Mouse (Mus musculus) G1E (cell line): ENCODE measurements around the gene Fig4.

Source experiments
- CTCF ChIP-seq: IDR thresholded peaks from 2 replicates; pipeline ENCODE4 v1.5.1; 2012; ENCODE audit warnings: low read depth, low read length, inconsistent platforms, mixed read lengths
- GATA1 ChIP-seq: IDR thresholded peaks from 2 replicates; pipeline ENCODE4 v1.6.1; 2012; ENCODE audit warnings: borderline replicate concordance, low read length, inconsistent platforms, mixed read lengths
- TAL1 ChIP-seq: conservative IDR thresholded peaks from 2 replicates; pipeline ENCODE4 v1.6.1; 2012; ENCODE audit warnings: low read depth, low read length, inconsistent platforms, mixed read lengths

DNA sequence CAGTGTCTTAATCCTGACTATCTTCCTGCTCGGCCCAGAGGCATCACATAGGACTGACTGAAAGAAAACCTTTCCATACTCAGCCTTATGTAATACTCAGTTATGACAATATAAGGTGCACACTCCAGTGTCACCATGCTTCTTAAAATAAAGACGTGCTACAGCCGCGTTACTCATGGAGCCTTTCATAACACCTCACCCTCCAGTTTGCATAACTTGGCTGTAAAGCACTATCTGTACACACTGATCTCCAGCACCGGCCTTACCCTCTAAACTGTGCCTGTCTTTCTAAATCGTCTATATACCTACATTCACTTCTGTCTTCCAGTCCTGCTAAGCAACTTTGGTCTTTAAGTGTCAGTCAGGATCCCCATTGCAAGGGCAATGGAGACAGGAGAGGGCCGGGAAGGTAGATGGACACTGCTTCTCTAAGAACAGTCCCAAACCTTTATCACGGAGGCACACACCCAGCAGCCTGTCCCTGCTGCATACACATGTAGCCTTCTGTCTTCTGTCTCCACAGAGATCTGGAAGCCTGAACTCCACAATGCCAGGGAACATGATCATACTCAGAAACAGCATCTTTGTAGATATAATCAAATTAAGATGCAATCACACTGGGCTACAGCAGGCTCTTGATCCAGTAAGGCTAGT is 53.9 kb downstream of the Fig4 start:
- no peak for TF ChIP-seq TAL1
- TF ChIP-seq CTCF, result no peak
- TF ChIP-seq GATA1, result no peak
